Mouse (Mus musculus): ENCODE measurements around the gene Rps6ka5. TPM values are rescaled to one million over a fixed set of nuclear protein-coding genes. Genes with fewer than 3 reads are reported as not detected.

The Rps6ka5 gene
- polyA plus RNA-seq, 1 experiment from 2014 or later, result 5.2 TPM

GRCm38 (mm10) chr12:100513131-100513530, 213.7 kb downstream of the Rps6ka5 start:
- Histone ChIP-seq H3K4me3 (ENCODE audit: low read depth, low read length) (no peak overlapping the region), H3K9me3 (ENCODE audit: control insufficient read depth, low read length) (no peaks in the 10 kb centered on the region), H3K9ac (ENCODE audit: low read length) (no peak overlapping the region), H3K27me3 (ENCODE audit: control insufficient read depth, insufficient read depth, low read length) (no peaks in the 10 kb centered on the region), H3K36me3 (ENCODE audit: control insufficient read depth, insufficient read depth, low read length) (peaks cover 2% of the 10 kb centered on the region; the same call in 1 of the 2 replicates), H3K27ac (replicated peaks; ENCODE audit: low read depth, low read length) (no peak overlapping the region), H3K4me2 (ENCODE audit: low read depth, severe bottlenecking) (no peak overlapping the region), H3K4me1 (ENCODE audit: control insufficient read depth, insufficient read depth, low read length) (no peaks in the 10 kb centered on the region)
- no peak for DNase-seq (ENCODE audit: low spot score)
- ATAC-seq (ENCODE audit: insufficient number of reproducible peaks, low FRiP score, low TSS enrichment, low read depth), result no peak
- WGBS, result 91% methylated on average over 5 of the region's 5 CpGs

- Histone ChIP-seq H3K4me3 (ENCODE audit: low read depth, low read length) (no peak overlapping the region), H3K27me3 (ENCODE audit: control insufficient read depth, insufficient read depth, low read length) (no peaks in the 10 kb centered on the region), H3K36me3 (ENCODE audit: control insufficient read depth, insufficient read depth, low read length) (peaks cover 2% of the 10 kb centered on the region; the same call in 1 of the 2 replicates), H3K4me1 (ENCODE audit: control insufficient read depth, insufficient read depth, low read length) (no peaks in the 10 kb centered on the region), H3K9me3 (ENCODE audit: control insufficient read depth, low read length) (no peaks in the 10 kb centered on the region), H3K4me2 (ENCODE audit: low read depth, severe bottlenecking) (no peak overlapping the region), H3K27ac (replicated peaks; ENCODE audit: low read depth, low read length) (no peak overlapping the region), H3K9ac (ENCODE audit: low read length) (no peak overlapping the region)
- no peak for ATAC-seq (ENCODE audit: insufficient number of reproducible peaks, low FRiP score, low TSS enrichment, low read depth)
- WGBS, result 91% methylated on average over 9 of the region's 9 CpGs
- no peak for DNase-seq (ENCODE audit: low spot score)
These were observed 214.1 kb downstream of the Rps6ka5 start for GRCm38 (mm10) chr12:100512641-100513040.

GRCm38 (mm10) chr12:100509615-100510282, 217.0 kb downstream of the Rps6ka5 start:
- Histone ChIP-seq H3K36me3 (ENCODE audit: control insufficient read depth, insufficient read depth, low read length) (peaks cover 2% of the 10 kb centered on the region; the same call in 1 of the 2 replicates), H3K4me1 (ENCODE audit: control insufficient read depth, insufficient read depth, low read length) (no peaks in the 10 kb centered on the region), H3K4me3 (ENCODE audit: low read depth, low read length) (no peak overlapping the region), H3K4me2 (ENCODE audit: low read depth, severe bottlenecking) (no peak overlapping the region), H3K27ac (replicated peaks; ENCODE audit: low read depth, low read length) (no peak overlapping the region), H3K9me3 (ENCODE audit: control insufficient read depth, low read length) (no peaks in the 10 kb centered on the region), H3K27me3 (ENCODE audit: control insufficient read depth, insufficient read depth, low read length) (no peaks in the 10 kb centered on the region), H3K9ac (ENCODE audit: low read length) (no peak overlapping the region)
- WGBS, result 83% methylated on average over 9 of the region's 9 CpGs
- DNase-seq (ENCODE audit: low spot score), result no peak
- ATAC-seq (ENCODE audit: insufficient number of reproducible peaks, low FRiP score, low TSS enrichment, low read depth), result no peak

- peaks cover 2% of the 10 kb centered on the region; the same call in 1 of the 2 replicates for H3K36me3 ChIP-seq (ENCODE audit: control insufficient read depth, insufficient read depth, low read length)
- no peaks in the 10 kb centered on the region for H3K27me3 ChIP-seq (ENCODE audit: control insufficient read depth, insufficient read depth, low read length)
- ATAC-seq (ENCODE audit: insufficient number of reproducible peaks, low FRiP score, low TSS enrichment, low read depth), result no peak
- H3K4me2 ChIP-seq (ENCODE audit: low read depth, severe bottlenecking), result no peak overlapping the region
- H3K4me3 ChIP-seq (ENCODE audit: low read depth, low read length), result no peak overlapping the region
- DNase-seq (ENCODE audit: low spot score), result no peak
- no peaks in the 10 kb centered on the region for H3K9me3 ChIP-seq (ENCODE audit: control insufficient read depth, low read length)
- no peak overlapping the region for H3K27ac ChIP-seq (replicated peaks; ENCODE audit: low read depth, low read length)
- no peaks in the 10 kb centered on the region for H3K4me1 ChIP-seq (ENCODE audit: control insufficient read depth, insufficient read depth, low read length)
- no peak overlapping the region for H3K9ac ChIP-seq (ENCODE audit: low read length)
- 90% methylated on average over 5 of the region's 5 CpGs for WGBS
These were observed 218.1 kb downstream of the Rps6ka5 start for GRCm38 (mm10) chr12:100508668-100509067.

GRCm38 (mm10) chr12:100505484-100505883, 221.3 kb downstream of the Rps6ka5 start:
- ATAC-seq (ENCODE audit: insufficient number of reproducible peaks, low FRiP score, low TSS enrichment, low read depth), result no peak
- Histone ChIP-seq H3K9ac (ENCODE audit: low read length) (no peak overlapping the region), H3K27me3 (ENCODE audit: control insufficient read depth, insufficient read depth, low read length) (no peaks in the 10 kb centered on the region), H3K4me1 (ENCODE audit: control insufficient read depth, insufficient read depth, low read length) (no peaks in the 10 kb centered on the region), H3K9me3 (ENCODE audit: control insufficient read depth, low read length) (no peaks in the 10 kb centered on the region), H3K4me2 (ENCODE audit: low read depth, severe bottlenecking) (no peak overlapping the region), H3K4me3 (ENCODE audit: low read depth, low read length) (no peak overlapping the region), H3K36me3 (ENCODE audit: control insufficient read depth, insufficient read depth, low read length) (no peaks in the 10 kb centered on the region), H3K27ac (replicated peaks; ENCODE audit: low read depth, low read length) (no peak overlapping the region)
- DNase-seq (ENCODE audit: low spot score), result no peak
- 94% methylated on average over 1 of the region's 1 CpGs for WGBS

- WGBS, result 92% methylated on average over 2 of the region's 2 CpGs
- Histone ChIP-seq H3K27ac (replicated peaks; ENCODE audit: low read depth, low read length) (no peak overlapping the region), H3K4me3 (ENCODE audit: low read depth, low read length) (no peak overlapping the region), H3K27me3 (ENCODE audit: control insufficient read depth, insufficient read depth, low read length) (no peaks in the 10 kb centered on the region), H3K9me3 (ENCODE audit: control insufficient read depth, low read length) (no peaks in the 10 kb centered on the region), H3K4me2 (ENCODE audit: low read depth, severe bottlenecking) (no peak overlapping the region), H3K9ac (ENCODE audit: low read length) (no peak overlapping the region), H3K4me1 (ENCODE audit: control insufficient read depth, insufficient read depth, low read length) (no peaks in the 10 kb centered on the region), H3K36me3 (ENCODE audit: control insufficient read depth, insufficient read depth, low read length) (no peaks in the 10 kb centered on the region)
- ATAC-seq (ENCODE audit: insufficient number of reproducible peaks, low FRiP score, low TSS enrichment, low read depth), result no peak
- no peak for DNase-seq (ENCODE audit: low spot score)
These were observed 222.2 kb downstream of the Rps6ka5 start for GRCm38 (mm10) chr12:100504585-100504984.

- Histone ChIP-seq H3K9ac (ENCODE audit: low read length) (no peak overlapping the region), H3K4me1 (ENCODE audit: control insufficient read depth, insufficient read depth, low read length) (no peaks in the 10 kb centered on the region), H3K36me3 (ENCODE audit: control insufficient read depth, insufficient read depth, low read length) (no peaks in the 10 kb centered on the region), H3K4me3 (ENCODE audit: low read depth, low read length) (no peak overlapping the region), H3K27me3 (ENCODE audit: control insufficient read depth, insufficient read depth, low read length) (no peaks in the 10 kb centered on the region), H3K4me2 (ENCODE audit: low read depth, severe bottlenecking) (no peak overlapping the region), H3K9me3 (ENCODE audit: control insufficient read depth, low read length) (no peaks in the 10 kb centered on the region), H3K27ac (replicated peaks; ENCODE audit: low read depth, low read length) (no peak overlapping the region)
- 95% methylated on average over 4 of the region's 4 CpGs for WGBS
- DNase-seq (ENCODE audit: low spot score), result no peak
- ATAC-seq (ENCODE audit: insufficient number of reproducible peaks, low FRiP score, low TSS enrichment, low read depth), result no peak
These were observed 223.1 kb downstream of the Rps6ka5 start for GRCm38 (mm10) chr12:100503659-100504058.

- WGBS, result 74% methylated on average over 3 of the region's 3 CpGs
- Histone ChIP-seq H3K9me3 (ENCODE audit: control insufficient read depth, low read length) (no peaks in the 10 kb centered on the region), H3K9ac (ENCODE audit: low read length) (no peak overlapping the region), H3K4me1 (ENCODE audit: control insufficient read depth, insufficient read depth, low read length) (no peaks in the 10 kb centered on the region), H3K36me3 (ENCODE audit: control insufficient read depth, insufficient read depth, low read length) (no peaks in the 10 kb centered on the region), H3K27ac (replicated peaks; ENCODE audit: low read depth, low read length) (no peak overlapping the region), H3K27me3 (ENCODE audit: control insufficient read depth, insufficient read depth, low read length) (no peaks in the 10 kb centered on the region), H3K4me2 (ENCODE audit: low read depth, severe bottlenecking) (no peak overlapping the region), H3K4me3 (ENCODE audit: low read depth, low read length) (no peak overlapping the region)
- ATAC-seq (ENCODE audit: insufficient number of reproducible peaks, low FRiP score, low TSS enrichment, low read depth) (no peak), DNase-seq (ENCODE audit: low spot score) (no peak)
These were observed 224.2 kb downstream of the Rps6ka5 start for GRCm38 (mm10) chr12:100502544-100502943.

GRCm38 (mm10) chr12:100501261-100501660, 225.5 kb downstream of the Rps6ka5 start:
- Histone ChIP-seq H3K4me3 (ENCODE audit: low read depth, low read length) (no peak overlapping the region), H3K27ac (replicated peaks; ENCODE audit: low read depth, low read length) (no peak overlapping the region), H3K4me2 (ENCODE audit: low read depth, severe bottlenecking) (no peak overlapping the region), H3K27me3 (ENCODE audit: control insufficient read depth, insufficient read depth, low read length) (no peaks in the 10 kb centered on the region), H3K36me3 (ENCODE audit: control insufficient read depth, insufficient read depth, low read length) (peaks cover 5% of the 10 kb centered on the region), H3K9me3 (ENCODE audit: control insufficient read depth, low read length) (no peaks in the 10 kb centered on the region), H3K4me1 (ENCODE audit: control insufficient read depth, insufficient read depth, low read length) (no peaks in the 10 kb centered on the region), H3K9ac (ENCODE audit: low read length) (no peak overlapping the region)
- ATAC-seq (ENCODE audit: insufficient number of reproducible peaks, low FRiP score, low TSS enrichment, low read depth) (no peak), DNase-seq (ENCODE audit: low spot score) (no peak)
- 86% methylated on average over 4 of the region's 4 CpGs for WGBS
